Mouse (Mus musculus): ENCODE results near the gene Eng. TPM values are rescaled to one million over a fixed set of nuclear protein-coding genes. Genes with fewer than 3 reads are reported as not detected.

Gene Eng
- total RNA-seq, 1 experiment, result 18.3 TPM

DNA sequence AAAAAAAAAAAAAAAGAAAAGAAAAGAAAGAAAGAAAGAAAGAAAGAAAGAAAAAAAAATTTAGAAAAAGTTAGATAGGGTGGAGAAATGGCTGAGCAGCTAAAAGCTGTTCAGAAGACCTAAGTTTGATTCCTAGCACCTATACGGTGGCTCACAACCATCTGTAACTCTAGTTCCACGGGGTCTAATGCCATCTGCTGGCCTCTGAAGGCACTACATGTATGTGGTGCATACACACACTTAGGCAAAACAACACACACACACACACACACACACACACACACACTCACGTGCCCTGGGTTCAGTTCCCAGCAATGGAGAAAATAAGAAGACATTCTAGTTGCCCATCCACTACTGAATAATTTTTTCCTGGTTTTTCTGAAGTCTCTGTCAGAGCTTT, 30.4 kb downstream of the Eng start:
- Histone ChIP-seq H3K9me3 (ENCODE audit: control insufficient read depth, insufficient read depth, low read depth, low read length) (no peaks in the 10 kb centered on the region), H3K9ac (ENCODE audit: insufficient read depth, low read depth, low read length, poor library complexity, severe bottlenecking) (no peak overlapping the region), H3K4me3 (ENCODE audit: insufficient read depth in 1 of 2, low read depth in 1 of 2, low read length in 2 of 2, poor library complexity in 1 of 2, severe bottlenecking in 1 of 2) (no peak overlapping the region), H3K36me3 (ENCODE audit: control insufficient read depth, insufficient read depth, low read length, poor library complexity, severe bottlenecking) (peaks cover 31% of the 10 kb centered on the region; the same call in 1 of the 2 replicates), H3K4me1 (ENCODE audit: control insufficient read depth in 2 of 2, insufficient read depth in 2 of 2, low read length in 2 of 2, poor library complexity in 1 of 2) (0 out of 4 replicates have a peak, but pooled peaks cover 2% of the 10 kb centered on the region in 2 experiments), H3K27ac (ENCODE audit: insufficient read depth, low read depth, low read length, poor library complexity, severe bottlenecking) (no peak overlapping the region)
- TF ChIP-seq ZC3H11A (IDR thresholded peaks at IDR 0.05; ENCODE audit: borderline replicate concordance, low read depth, low read length) (peak; percentile 15; the same call in 1 of the 2 replicates), CHD2 (IDR thresholded peaks at IDR 0.05; ENCODE audit: low read depth, low read length) (no peak), MAFK (IDR thresholded peaks at IDR 0.05; ENCODE audit: insufficient read depth, low read depth, low read length) (no peak)
- no peak for DNase-seq (ENCODE audit: low read depth, low spot score)
- in situ Hi-C loops (cut with MboI; ENCODE audit: low sequenced_read_pairs in 2 of 2, unreplicated experiment in 2 of 2), result no loop called here

DNA sequence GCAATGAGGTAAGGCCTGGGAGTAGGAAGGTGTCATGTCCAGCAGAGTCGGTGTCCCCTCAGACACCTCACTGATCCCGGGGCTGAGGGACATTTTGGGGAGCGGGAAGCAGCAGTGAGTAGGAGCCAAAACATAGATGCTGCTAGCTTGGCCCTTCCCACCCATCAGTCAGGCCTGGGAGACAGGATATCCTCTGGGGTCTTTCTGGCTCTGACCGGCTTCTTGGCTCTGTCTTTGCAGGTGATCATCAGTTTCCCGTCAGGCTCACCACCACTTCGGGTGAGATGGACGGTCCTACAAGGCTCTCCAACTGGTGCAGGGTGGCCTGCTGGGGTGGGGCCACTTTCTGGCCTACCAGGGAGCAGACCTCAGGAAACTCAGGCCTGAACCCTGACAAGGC, 31.3 kb downstream of the Eng start:
- TF ChIP-seq MAFK (IDR thresholded peaks at IDR 0.05; ENCODE audit: insufficient read depth, low read depth, low read length), result no peak
- no peak for TF ChIP-seq CHD2 (IDR thresholded peaks at IDR 0.05; ENCODE audit: low read depth, low read length)
- no peak for TF ChIP-seq HCFC1 (IDR thresholded peaks at IDR 0.05; ENCODE audit: borderline replicate concordance, insufficient read depth, low read length)
- no peak for TF ChIP-seq ZC3H11A (IDR thresholded peaks at IDR 0.05; ENCODE audit: borderline replicate concordance, low read depth, low read length)
- Histone ChIP-seq H3K4me3 (ENCODE audit: insufficient read depth in 1 of 2, low read depth in 1 of 2, low read length in 2 of 2, poor library complexity in 1 of 2, severe bottlenecking in 1 of 2) (no peak overlapping the region), H3K9me3 (ENCODE audit: control insufficient read depth, insufficient read depth, low read depth, low read length) (no peaks in the 10 kb centered on the region), H3K27ac (ENCODE audit: insufficient read depth, low read depth, low read length, poor library complexity, severe bottlenecking) (no peak overlapping the region), H3K36me3 (ENCODE audit: control insufficient read depth, insufficient read depth, low read length, poor library complexity, severe bottlenecking) (peaks cover 34% of the 10 kb centered on the region), H3K4me1 (ENCODE audit: control insufficient read depth in 2 of 2, insufficient read depth in 2 of 2, low read length in 2 of 2, poor library complexity in 1 of 2) (0 out of 4 replicates have a peak, but pooled peaks cover 2% of the 10 kb centered on the region in 2 experiments), H3K9ac (ENCODE audit: insufficient read depth, low read depth, low read length, poor library complexity, severe bottlenecking) (no peak overlapping the region)
- no peak for DNase-seq (ENCODE audit: low read depth, low spot score)
- in situ Hi-C loops (cut with MboI; ENCODE audit: low sequenced_read_pairs in 2 of 2, unreplicated experiment in 2 of 2), result no loop called here

DNA sequence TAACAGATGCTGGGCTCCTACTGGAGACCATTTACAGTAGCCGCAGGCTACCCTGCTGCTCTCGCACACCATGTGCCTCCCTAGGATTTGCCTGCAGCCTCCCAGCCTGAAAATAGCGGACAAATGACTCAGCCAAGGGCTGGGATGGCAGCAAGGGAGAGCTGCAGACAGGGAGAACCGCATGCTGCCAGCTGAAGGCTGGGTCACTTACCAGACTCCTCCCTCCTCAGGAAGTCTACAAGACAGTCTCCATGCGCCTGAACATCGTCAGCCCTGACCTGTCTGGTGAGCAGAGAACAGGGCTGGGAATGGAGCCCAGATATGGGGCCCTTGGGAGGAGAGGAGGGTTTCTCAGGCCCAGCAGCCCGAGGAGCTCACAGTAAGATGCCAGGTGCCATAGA, 33.7 kb downstream of the Eng start:
- Histone ChIP-seq H3K4me3 (ENCODE audit: insufficient read depth in 1 of 2, low read depth in 1 of 2, low read length in 2 of 2, poor library complexity in 1 of 2, severe bottlenecking in 1 of 2) (no peak overlapping the region), H3K27ac (ENCODE audit: insufficient read depth, low read depth, low read length, poor library complexity, severe bottlenecking) (no peak overlapping the region), H3K9me3 (ENCODE audit: control insufficient read depth, insufficient read depth, low read depth, low read length) (no peaks in the 10 kb centered on the region), H3K4me1 (ENCODE audit: control insufficient read depth in 2 of 2, insufficient read depth in 2 of 2, low read length in 2 of 2, poor library complexity in 1 of 2) (peaks cover 2 to 6% of the 10 kb centered on the region in 2 experiments; a peak in 1 of 4 replicates), H3K9ac (ENCODE audit: insufficient read depth, low read depth, low read length, poor library complexity, severe bottlenecking) (no peak overlapping the region), H3K36me3 (ENCODE audit: control insufficient read depth, insufficient read depth, low read length, poor library complexity, severe bottlenecking) (peaks cover 41% of the 10 kb centered on the region)
- no peak for DNase-seq (ENCODE audit: low read depth, low spot score)
- in situ Hi-C loops (cut with MboI; ENCODE audit: low sequenced_read_pairs in 2 of 2, unreplicated experiment in 2 of 2), result no loop called here
- no peak for TF ChIP-seq HCFC1 (IDR thresholded peaks at IDR 0.05; ENCODE audit: borderline replicate concordance, insufficient read depth, low read length)
- no peak for TF ChIP-seq ZC3H11A (IDR thresholded peaks at IDR 0.05; ENCODE audit: borderline replicate concordance, low read depth, low read length)
- TF ChIP-seq CHD2 (IDR thresholded peaks at IDR 0.05; ENCODE audit: low read depth, low read length), result no peak
- no peak for TF ChIP-seq MAFK (IDR thresholded peaks at IDR 0.05; ENCODE audit: insufficient read depth, low read depth, low read length)
- TF ChIP-seq ZNF384 (IDR thresholded peaks at IDR 0.05; ENCODE audit: low read depth, low read length), result no peak

DNA sequence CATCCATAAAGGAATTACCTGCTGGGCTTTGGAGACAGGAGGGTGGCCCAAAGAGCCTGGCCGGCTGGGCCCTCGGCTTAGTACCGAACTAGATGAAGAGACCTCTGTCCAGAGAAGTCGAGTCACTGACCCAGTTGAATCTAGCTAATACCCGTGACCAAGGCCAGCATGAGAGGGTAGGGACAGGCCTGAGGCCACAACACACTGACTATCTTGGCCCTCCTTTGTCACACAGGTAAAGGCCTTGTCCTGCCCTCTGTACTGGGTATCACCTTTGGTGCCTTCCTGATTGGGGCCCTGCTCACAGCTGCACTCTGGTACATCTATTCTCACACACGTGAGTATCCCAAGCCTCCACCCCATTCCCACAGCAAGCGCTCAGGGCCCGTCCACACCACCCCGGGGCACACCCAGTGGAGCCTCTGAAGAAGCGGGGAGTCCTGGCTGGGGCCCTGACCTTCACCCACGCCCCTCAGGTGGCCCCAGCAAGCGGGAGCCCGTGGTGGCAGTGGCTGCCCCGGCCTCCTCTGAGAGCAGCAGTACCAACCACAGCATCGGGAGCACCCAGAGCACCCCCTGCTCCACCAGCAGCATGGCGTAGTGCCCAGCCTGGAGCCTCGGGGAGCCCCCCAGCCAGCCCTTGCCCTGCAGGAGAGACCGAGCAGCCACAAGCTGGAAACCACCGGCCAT, 34.7 kb downstream of the Eng start:
- TF ChIP-seq ZNF384 (IDR thresholded peaks at IDR 0.05; ENCODE audit: low read depth, low read length), result no peak
- TF ChIP-seq ZC3H11A (IDR thresholded peaks at IDR 0.05; ENCODE audit: borderline replicate concordance, low read depth, low read length), result no peak
- TF ChIP-seq HCFC1 (IDR thresholded peaks at IDR 0.05; ENCODE audit: borderline replicate concordance, insufficient read depth, low read length), result no peak
- TF ChIP-seq MAFK (IDR thresholded peaks at IDR 0.05; ENCODE audit: insufficient read depth, low read depth, low read length), result no peak
- no peak for TF ChIP-seq CHD2 (IDR thresholded peaks at IDR 0.05; ENCODE audit: low read depth, low read length)
- Histone ChIP-seq H3K9me3 (ENCODE audit: control insufficient read depth, insufficient read depth, low read depth, low read length) (no peaks in the 10 kb centered on the region), H3K4me3 (ENCODE audit: insufficient read depth in 1 of 2, low read depth in 1 of 2, low read length in 2 of 2, poor library complexity in 1 of 2, severe bottlenecking in 1 of 2) (peak overlapping the region in 1 of 2 experiments; percentile 44; a peak in 1 of 4 replicates), H3K36me3 (ENCODE audit: control insufficient read depth, insufficient read depth, low read length, poor library complexity, severe bottlenecking) (peaks cover 51% of the 10 kb centered on the region), H3K9ac (ENCODE audit: insufficient read depth, low read depth, low read length, poor library complexity, severe bottlenecking) (peak overlapping the region; percentile 3; the same call in 1 of the 2 replicates), H3K27ac (ENCODE audit: insufficient read depth, low read depth, low read length, poor library complexity, severe bottlenecking) (no peak overlapping the region), H3K4me1 (ENCODE audit: control insufficient read depth in 2 of 2, insufficient read depth in 2 of 2, low read length in 2 of 2, poor library complexity in 1 of 2) (peaks cover 2 to 6% of the 10 kb centered on the region in 2 experiments; a peak in 1 of 4 replicates)
- in situ Hi-C loops (cut with MboI; ENCODE audit: low sequenced_read_pairs in 2 of 2, unreplicated experiment in 2 of 2), result no loop called here
- DNase-seq (ENCODE audit: low read depth, low spot score), result no peak

All from ES-E14 (cell line).